Mouse (Mus musculus) ES-E14 (cell line): ENCODE data around the gene Rhog. TPM values are rescaled to one million over a fixed set of nuclear protein-coding genes. Genes with fewer than 3 reads are reported as not detected.

Experiments
- DNase-seq: peaks from one replicate; pipeline ENCODE4 v3.0.0-alpha.2; 2013; ENCODE audit warnings: low read depth, low spot score
- H3K27ac ChIP-seq: 2 replicates; pipeline ENCODE4 v1.5.1; 2012; ENCODE audit warnings: low read depth, mild to moderate bottlenecking, low read length, moderate library complexity, mixed read lengths; ENCODE audit not compliant: poor library complexity, insufficient read depth, severe bottlenecking
- H3K36me3 ChIP-seq: 2 replicates; pipeline ENCODE4 v1.6.1; 2012; ENCODE audit warnings: mild to moderate bottlenecking, low read length, moderate library complexity, mixed read lengths; ENCODE audit not compliant: control insufficient read depth, poor library complexity, insufficient read depth, severe bottlenecking
- H3K4me1 ChIP-seq, 2 experiments: fragments of 150-350 bp in 1 of 2; sonication (generic) in 1 of 2; 2 replicates each; pipeline ENCODE4 v1.6.1; 2012; ENCODE audit warnings: low read length in 2 of 2, mild to moderate bottlenecking in 1 of 2, mixed read lengths in 1 of 2; ENCODE audit not compliant: control insufficient read depth in 2 of 2, insufficient read depth in 2 of 2, poor library complexity in 1 of 2
- H3K4me3 ChIP-seq, 2 experiments: fragments of 150-350 bp in 1 of 2; sonication (generic) in 1 of 2; 2 replicates each; pipeline ENCODE4 v1.5.1; 2012; ENCODE audit warnings: low read length in 2 of 2, low read depth in 1 of 2, mild to moderate bottlenecking in 1 of 2, mixed read lengths in 1 of 2; ENCODE audit not compliant: insufficient read depth in 1 of 2, poor library complexity in 1 of 2, severe bottlenecking in 1 of 2
- H3K9ac ChIP-seq: 2 replicates; pipeline ENCODE4 v1.6.1; 2012; ENCODE audit warnings: low read depth, mild to moderate bottlenecking, low read length, mixed read lengths; ENCODE audit not compliant: poor library complexity, insufficient read depth, severe bottlenecking
- H3K9me3 ChIP-seq: fragments of 150-350 bp; sonication (generic); 2 replicates; pipeline ENCODE4 v1.6.1; 2012; ENCODE audit warnings: low read depth, mild to moderate bottlenecking, low read length; ENCODE audit not compliant: control insufficient read depth, insufficient read depth
- CHD2 ChIP-seq: IDR thresholded peaks from 2 replicates; pipeline ENCODE4 v1.6.1; 2014; ENCODE audit warnings: mild to moderate bottlenecking, low read depth, low read length, inconsistent platforms
- HCFC1 ChIP-seq: IDR thresholded peaks from 2 replicates; pipeline ENCODE4 v1.6.1; 2012; ENCODE audit warnings: low read length, inconsistent platforms, borderline replicate concordance; ENCODE audit not compliant: insufficient read depth
- MAFK ChIP-seq: IDR thresholded peaks from 2 replicates; pipeline ENCODE4 v1.6.1; 2014; ENCODE audit warnings: mild to moderate bottlenecking, low read depth, low read length, inconsistent platforms; ENCODE audit not compliant: insufficient read depth
- ZC3H11A ChIP-seq: IDR thresholded peaks from 2 replicates; pipeline ENCODE4 v1.6.1; 2012; ENCODE audit warnings: low read depth, mild to moderate bottlenecking, inconsistent platforms, low read length, borderline replicate concordance
- ZNF384 ChIP-seq: IDR thresholded peaks from 2 replicates; pipeline ENCODE4 v1.6.1; 2012; ENCODE audit warnings: low read depth, low read length, inconsistent platforms
- in situ Hi-C, 2 experiments: fragments of 600-800 bp; cut with MboI; formaldehyde crosslinking; loops; one replicate each; pipeline ENCODE4 v1.15.1; 2025; ENCODE audit warnings: low sequenced_read_pairs in 2 of 2, inconsistent platforms in 1 of 2; ENCODE audit not compliant: unreplicated experiment in 2 of 2
- total RNA-seq: library from RNA; depleted of rRNA; stranded (reverse); fragments of 300-350 nt; gene quantifications from 2 replicates; pipeline ENCODE4 v1.2.3, GENCODE M21; 2012

Rhog gene
- total RNA-seq, 1 experiment = 4.3 TPM

DNA sequence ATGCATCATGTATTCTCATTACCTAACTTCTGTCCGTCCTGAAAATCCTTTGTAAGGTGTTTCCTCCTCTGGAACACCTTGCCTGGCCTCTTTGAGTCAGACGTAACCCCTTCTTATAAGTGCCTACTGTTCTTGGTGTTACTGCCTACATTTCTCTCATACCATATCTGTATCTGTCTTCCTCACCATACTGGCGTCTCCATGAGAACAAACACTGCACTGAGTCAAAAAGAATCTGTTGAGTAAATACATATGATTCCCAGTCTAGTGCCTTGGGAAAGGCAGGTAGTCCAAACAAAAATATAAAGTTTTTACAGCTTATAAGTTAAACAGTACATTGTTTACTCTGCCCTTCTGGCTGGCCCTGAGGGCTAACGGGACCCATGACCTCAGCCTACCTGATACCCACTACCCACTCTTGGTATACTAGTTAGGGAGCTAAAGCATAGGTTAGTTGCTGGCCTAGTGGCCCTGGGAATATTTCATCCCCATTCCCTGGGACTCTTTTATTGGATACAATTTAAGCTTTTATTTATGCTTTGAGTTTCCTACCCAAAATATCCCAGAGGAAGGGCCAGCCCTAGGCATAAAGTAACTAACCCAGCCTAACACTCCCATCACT is 27.7 kb downstream of the Rhog start:
- H3K36me3 ChIP-seq = peaks cover 1% of the 10 kb centered on the region; the same call in 1 of the 2 replicates
- in situ Hi-C loops = no loop called here
- H3K4me1 ChIP-seq = peaks cover 0 to 7% of the 10 kb centered on the region in 2 experiments; a peak in 2 of 4 replicates
- no peak for TF ChIP-seq ZC3H11A
- TF ChIP-seq HCFC1 = no peak
- TF ChIP-seq MAFK = no peak
- no peak for TF ChIP-seq CHD2
- no peak overlapping the region for H3K9ac ChIP-seq
- no peak overlapping the region for H3K4me3 ChIP-seq
- H3K9me3 ChIP-seq = no peaks in the 10 kb centered on the region
- no peak for DNase-seq
- H3K27ac ChIP-seq = no peak overlapping the region

GRCm38 (mm10) chr7:102226051-102226450 is 29.8 kb downstream of the Rhog start:
- Histone ChIP-seq H3K4me3 (no peak overlapping the region), H3K4me1 (peaks cover 0 to 7% of the 10 kb centered on the region in 2 experiments; a peak in 2 of 4 replicates), H3K9ac (no peak overlapping the region), H3K36me3 (peaks cover 1% of the 10 kb centered on the region; the same call in 1 of the 2 replicates), H3K27ac (no peak overlapping the region), H3K9me3 (no peaks in the 10 kb centered on the region)
- TF ChIP-seq HCFC1 = no peak
- TF ChIP-seq ZC3H11A = no peak
- TF ChIP-seq MAFK = no peak
- no peak for TF ChIP-seq CHD2
- TF ChIP-seq ZNF384 = no peak
- DNase-seq = no peak
- in situ Hi-C loops = no loop called here

DNA sequence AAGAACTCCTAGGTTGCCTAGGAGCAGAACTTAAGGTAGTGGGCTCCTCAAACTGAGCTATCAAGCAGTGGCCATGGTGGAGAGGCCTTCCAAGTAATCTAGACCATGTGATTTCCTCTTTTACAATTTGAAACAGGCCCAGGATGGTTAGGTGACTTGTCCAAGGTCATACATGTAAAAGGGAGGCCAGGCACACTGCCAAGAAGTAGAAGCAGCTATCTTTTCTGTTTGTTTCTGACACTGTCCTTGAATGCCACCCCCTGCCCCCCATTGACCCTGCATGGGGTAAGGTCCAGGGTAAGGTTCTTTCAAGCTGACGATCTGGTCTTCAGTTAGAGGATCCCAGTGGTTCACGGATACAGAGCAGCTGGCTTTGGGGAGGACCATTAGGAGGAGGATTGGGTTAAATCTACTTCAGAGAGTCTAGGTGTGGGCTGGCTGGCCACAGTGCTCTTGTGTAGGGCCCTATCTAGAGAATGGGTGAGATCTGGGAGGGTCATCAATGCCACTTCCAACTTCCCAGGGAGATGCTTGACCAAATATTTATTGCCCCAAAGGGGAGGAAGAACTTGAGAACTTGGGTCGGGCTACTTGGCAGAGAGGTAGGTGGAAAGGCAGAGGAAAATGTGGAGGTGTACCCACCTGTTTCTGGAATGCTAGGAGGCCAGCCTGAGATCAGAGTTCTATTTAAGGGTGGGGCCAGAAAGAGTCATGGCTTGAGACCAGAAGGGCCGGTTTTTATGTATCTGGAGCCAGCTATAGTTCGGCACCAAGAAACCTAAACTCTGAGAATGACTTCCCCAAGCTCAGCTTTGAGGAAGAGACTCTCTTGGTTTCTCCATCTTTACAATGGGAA is 31.7 kb downstream of the Rhog start:
- Histone ChIP-seq H3K27ac (no peak overlapping the region), H3K9ac (no peak overlapping the region; the same call in 1 of the 2 replicates), H3K36me3 (peaks cover 1% of the 10 kb centered on the region; the same call in 1 of the 2 replicates), H3K9me3 (no peaks in the 10 kb centered on the region), H3K4me3 (peak overlapping the region in 1 of 2 experiments; percentile 90; a peak in 1 of 4 replicates), H3K4me1 (peaks cover 0 to 7% of the 10 kb centered on the region in 2 experiments; a peak in 2 of 4 replicates)
- DNase-seq = no peak
- in situ Hi-C loops = no loop called here
- TF ChIP-seq CHD2 (no peak), ZC3H11A (no peak), MAFK (no peak)

DNA sequence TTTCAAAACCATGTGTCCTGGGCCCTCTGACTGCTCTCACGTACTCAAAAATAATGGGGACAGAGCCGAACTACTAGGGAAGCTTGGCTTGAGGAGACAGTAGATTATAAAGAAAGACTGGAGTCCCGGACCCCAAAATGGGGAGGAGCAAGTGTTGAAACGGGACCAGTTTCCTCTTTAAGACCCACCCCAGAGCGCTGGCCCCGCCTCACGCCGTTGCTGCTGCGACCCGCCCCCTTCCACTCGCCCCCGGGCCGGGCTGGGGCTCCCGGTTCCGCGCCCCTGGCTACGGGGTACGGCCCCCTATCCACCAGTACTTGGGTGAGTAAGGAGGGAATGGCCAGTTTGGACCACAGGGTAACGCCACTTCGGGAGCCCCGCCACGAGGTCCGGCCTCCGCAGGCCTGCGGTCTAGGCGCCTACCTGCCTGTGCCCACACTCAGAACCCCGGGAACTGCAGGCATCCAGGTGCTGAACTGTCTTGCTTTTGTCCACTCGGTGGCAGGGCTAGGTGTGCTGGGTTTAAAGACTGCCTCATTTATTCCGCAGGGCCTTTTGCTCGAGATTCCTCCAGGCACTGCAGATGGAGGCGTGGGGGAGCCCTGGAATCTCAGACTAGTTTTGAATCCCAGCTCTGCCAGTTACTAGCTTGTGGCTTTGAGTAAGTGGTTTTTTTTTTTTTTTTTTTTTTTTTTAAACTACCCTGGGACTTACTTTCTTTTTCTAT is 32.9 kb downstream of the Rhog start:
- H3K9me3 ChIP-seq = no peaks in the 10 kb centered on the region
- no peak for TF ChIP-seq ZC3H11A
- peak; percentile 70 for TF ChIP-seq ZNF384
- H3K36me3 ChIP-seq = peaks cover 1% of the 10 kb centered on the region; the same call in 1 of the 2 replicates
- in situ Hi-C loops = no loop called here
- peak; percentile 56 for DNase-seq
- H3K9ac ChIP-seq = peak overlapping the region; percentile 81
- H3K4me1 ChIP-seq = peaks cover 0 to 7% of the 10 kb centered on the region in 2 experiments; a peak in 2 of 4 replicates
- peak overlapping the region; percentile 13; the same call in 1 of the 2 replicates for H3K27ac ChIP-seq
- H3K4me3 ChIP-seq = peak overlapping the region; percentile 86 to 90
